Mouse (Mus musculus) heart, adult 18-20 months (tissue): ENCODE results near the gene Ftcd. TPM values are rescaled to one million over a fixed set of nuclear protein-coding genes. Genes with fewer than 3 reads are reported as not detected.

Source experiments
- DNase-seq, 2 experiments: peaks; one replicate each; pipeline ENCODE4 v3.0.0; 2021 to 2022; ENCODE audit warnings: mixed read lengths in 1 of 2
- total RNA-seq, 2 experiments: library from RNA; stranded (reverse); gene quantifications; 2 replicates each; pipeline ENCODE4 v1.2.3; 2021

The Ftcd gene
- total RNA-seq, 2 experiments from 2014 or later, result not detected

DNA sequence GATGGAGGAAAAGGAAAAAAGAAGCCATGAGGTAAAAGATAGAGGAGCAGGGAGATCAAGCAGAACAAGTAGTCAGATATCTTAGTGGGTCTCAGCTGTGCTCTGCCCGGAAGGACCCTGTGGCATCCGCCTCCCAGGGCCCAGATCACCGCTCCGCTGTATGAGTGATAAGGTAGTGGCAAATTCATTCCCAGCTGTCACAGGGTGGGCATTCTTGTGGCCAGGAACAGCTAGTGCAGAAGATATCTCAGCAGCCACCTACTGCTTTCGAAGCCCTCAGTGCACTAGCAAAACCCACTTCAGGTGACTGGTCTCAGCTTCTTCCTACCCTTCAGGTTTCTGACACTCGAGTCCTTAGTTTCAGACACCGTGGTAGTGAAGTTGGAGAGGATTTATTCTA is 37.0 kb downstream of the Ftcd start:
- no peak for DNase-seq

DNA sequence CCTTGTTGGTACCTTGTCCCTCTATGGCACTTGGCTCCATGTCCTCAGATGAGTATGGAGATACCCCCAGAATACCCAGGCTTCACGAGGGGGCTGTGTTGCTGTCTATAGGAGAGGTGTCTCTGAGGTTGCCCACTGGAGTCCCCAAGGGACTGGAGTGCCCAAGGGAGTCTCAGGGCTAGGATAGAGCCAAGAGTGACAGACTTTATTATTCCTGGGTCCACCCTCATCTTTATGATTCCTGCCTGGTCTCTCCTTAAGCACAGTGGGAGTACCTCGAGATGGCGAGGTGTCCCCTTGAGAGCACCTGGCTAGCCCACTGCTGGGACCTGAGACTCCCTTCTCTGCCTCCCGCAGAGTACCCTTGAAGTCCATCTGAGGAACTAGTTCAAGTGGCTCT is 47.0 kb downstream of the Ftcd start:
- DNase-seq, result no peak

DNA sequence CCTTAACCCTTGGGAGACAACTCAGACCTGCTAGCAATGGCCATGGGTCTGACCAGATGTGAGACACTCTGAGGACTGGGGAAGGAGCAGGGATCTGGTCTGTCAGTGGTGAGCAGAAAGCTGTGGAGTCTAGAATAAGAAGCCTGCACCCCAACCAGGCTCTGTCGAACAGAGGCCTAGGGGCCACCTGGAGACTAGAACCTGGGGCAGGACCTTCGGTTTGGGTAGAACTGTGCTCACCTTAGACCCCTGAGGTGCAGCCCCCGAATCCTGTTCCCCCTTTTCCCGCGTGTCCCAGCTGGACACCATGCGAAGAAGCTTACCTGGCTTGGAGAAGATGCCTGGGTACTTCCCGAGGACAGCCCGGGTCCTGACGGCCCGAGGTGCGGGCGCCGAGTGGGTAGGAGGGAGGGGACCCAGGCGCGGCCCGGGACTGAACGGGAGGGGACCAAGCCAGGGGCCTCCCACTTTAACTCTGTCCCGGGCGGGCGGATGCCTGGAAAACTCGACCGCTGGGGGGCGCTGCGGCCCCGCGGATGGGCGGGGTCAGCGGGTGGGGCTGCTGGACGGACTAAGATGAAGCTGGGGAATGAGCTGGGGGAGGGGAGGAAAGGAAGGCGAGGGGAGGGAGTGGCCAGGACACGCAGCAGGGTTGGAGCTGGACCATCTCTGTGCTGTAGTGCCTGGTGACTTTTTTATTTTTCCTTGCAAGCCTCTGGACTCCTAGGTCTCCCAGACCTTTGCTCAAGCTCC is 47.7 kb downstream of the Ftcd start, which contains the start of gene Col6a2:
Gene Col6a2 (minus strand): TSS at position 703 of the 753 bp plus-strand sequence.
- peak; percentile 94 to 96 for DNase-seq

DNA sequence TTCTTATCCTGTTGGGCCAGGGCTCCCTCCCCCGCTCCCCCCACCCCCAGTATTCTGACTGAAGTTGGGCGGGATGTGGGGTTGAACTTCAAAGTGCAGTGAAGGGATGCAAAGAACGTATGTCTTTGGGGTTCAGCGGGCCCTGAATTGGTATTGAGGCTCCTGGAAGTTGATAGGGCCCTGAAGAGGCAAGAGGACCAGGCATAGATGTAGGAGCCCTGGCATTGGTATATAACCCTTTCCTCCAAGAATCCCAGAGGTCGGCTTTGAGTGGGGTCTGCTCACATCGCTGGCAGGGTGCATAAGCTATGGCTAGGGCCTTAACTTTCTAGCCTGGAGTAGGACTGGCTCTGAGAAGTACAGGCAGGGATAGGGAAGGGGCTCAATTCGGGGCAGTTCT is 48.3 kb downstream of the Ftcd start:
- DNase-seq, result peak in 1 of 2 experiments; percentile 30

DNA sequence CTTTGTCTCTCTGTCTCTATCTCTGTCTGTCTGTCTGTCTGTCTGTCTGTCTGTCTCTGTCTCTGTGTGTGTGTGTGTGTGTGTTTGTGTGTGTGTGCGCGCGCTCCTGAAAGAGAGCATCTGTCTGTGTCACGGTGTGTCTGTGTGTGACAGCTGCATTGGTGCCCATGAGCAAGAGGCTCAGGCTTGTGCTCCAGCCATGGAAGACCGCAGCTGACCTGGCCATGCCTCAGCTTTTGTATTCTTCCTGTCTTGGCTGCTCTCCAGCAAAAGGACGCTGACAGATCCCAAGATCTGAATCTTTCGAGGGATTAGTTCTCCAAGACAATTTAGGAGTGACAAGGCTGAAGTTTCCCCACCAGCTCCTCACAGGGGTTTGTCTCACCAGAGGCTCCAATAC is 49.5 kb downstream of the Ftcd start:
- no peak for DNase-seq

DNA sequence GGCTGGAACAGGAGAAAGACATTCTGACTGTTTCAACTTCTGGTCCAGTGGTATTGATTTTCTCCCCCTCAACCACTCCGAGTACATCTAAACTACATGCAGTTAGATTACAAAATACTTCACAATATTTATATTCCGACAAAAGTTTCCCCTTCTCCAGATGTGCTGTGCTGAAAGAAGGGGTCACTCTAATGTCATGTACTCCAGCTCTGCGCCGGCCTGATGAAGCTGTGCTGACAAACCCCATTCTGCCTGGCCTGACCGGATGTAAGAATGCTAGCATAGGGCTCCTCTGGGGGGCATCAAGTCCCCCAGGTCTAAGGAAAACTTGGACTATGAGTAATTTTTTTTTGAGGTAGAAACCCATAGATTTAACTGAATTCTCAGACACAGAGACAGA is 52.3 kb downstream of the Ftcd start:
- DNase-seq, result no peak

DNA sequence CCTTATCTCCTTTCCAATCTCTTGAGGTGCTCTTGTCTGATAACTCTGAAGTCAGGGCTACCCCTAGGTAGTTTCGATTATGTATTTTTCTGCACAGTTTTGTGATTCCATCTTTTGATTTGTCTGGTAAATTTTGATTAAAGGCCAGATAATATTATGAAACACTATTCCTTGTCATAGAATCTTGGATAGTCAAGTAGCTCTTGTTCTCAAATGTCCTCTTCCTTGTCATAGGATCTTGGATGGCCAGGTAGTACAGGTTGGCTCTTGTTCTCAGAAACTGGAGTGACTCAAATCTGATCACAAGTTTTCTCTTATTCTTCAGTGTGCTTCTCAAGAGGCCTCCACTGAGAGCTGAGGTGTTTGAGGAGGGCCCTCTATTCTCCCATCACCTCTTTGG is 55.2 kb downstream of the Ftcd start:
- DNase-seq, result no peak

DNA sequence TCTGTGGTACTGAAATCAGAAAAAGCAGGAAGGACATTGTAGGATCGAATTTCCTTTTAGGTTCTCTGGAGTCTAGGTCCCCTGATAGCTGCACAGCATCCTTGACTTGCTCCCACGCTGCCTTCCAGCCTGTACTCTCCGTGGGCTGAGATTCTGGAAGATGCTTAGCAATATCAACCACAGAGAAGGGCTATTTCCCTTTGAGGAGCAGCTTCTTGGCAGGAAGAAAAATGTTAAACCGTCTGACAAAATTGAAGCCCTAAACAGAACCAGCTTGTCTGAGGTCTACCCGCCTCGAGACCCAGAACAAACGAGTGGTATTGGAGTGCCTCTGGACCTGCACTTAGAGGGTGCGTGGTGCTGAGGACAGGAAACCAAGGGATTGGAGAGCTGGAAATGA is 57.2 kb downstream of the Ftcd start:
- DNase-seq, result no peak

DNA sequence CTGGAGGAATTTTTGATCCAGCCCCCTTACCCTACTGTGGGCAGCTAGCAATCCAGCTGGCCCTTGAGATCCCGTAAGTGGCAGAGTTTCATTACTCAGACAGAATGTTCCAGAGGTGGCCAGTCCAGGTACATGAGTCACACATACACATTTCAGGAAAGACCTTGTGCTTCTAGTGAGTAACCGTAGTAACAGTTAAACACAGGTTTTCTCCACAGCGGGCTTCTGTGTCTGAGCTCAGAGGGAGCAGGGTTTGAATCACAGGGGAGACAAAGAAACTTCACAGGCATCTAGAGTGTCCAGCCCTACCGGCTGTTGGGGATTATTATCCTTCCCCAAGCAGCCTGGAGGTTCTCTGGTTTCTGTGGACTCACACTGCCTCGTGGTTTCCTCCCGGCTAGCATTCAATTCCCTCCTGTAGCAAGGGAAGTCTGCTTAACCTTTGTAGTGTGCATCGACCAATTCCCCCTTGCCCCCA is 58.7 kb downstream of the Ftcd start:
- DNase-seq, result no peak

DNA sequence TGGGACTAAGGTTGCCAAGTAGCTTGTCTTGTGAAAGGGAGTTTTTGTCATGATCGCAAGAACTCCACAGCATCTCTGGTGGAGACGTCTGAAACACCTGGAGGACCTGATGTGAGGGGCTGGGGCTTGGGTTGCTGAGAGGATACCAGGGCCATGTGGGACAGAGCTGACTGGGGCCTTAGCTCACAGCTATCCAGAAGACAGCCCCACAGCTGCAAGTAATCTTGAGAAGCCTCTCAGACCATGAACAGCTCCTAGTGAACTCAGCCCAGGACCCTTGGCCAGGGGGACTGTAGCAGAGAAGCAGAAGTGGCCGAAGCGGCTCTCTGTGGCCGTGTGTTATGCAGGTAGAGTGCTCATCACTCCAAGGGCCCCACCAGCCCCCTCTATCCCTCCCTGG is 59.1 kb downstream of the Ftcd start:
- no peak for DNase-seq

DNA sequence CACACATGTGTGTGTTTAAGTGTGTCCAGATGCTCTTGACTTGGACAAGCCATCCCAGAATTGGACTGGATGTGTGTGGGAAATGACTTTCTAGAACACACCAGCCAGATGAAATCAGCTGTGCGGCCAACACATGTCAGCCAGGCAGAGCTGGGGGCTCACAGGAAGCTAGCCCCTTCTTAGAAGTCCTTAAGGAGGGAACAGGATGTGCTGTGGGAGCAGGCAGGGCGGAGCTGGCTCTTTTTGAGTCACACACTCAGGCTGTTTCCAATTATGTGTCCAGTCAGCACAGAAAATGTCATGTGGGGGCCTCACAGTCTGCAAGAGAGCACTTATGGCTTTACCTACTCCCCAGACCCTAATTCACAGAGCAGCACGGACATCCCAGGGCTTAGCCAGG is 60.6 kb downstream of the Ftcd start:
- DNase-seq, result peak; percentile 67 to 83

DNA sequence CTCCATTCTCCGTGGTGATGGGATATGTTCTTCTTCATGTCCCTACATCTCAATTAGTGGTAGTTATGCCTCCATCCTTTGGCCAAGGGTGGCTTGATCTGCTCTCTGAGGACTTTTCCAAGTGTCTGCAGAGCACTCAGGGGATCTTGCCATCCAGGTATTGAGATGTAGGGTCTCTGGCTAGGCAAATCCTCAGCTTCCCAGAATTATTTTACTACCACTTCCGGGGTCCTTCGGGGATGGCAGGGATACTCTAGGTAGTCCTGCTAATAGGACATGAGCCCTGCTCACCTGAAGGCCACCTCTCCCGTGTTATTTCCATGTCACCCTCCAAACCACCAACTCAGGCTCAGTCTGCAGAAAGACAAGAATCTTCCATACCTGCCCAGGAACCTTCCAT is 61.2 kb downstream of the Ftcd start:
- no peak for DNase-seq

Other genes with a start within 250 kb of the Ftcd start
- 1 to 10 TPM; 7.6 to 7.8 TPM for gene Dip2a, start 230.4 kb upstream of the Ftcd start, total RNA-seq
- not detected for gene AC141477.1, start 135.2 kb upstream of the Ftcd start, total RNA-seq
- gene Pcnt, start 132.9 kb upstream of the Ftcd start, total RNA-seq, result 10 to 100 TPM; 37.5 to 55.8 TPM
- under 1 TPM in 1 of 2 experiments, not detected in 1; 0.62 TPM for gene 2610028H24Rik, start 126.6 kb upstream of the Ftcd start, total RNA-seq
- 10 to 100 TPM; 23.1 to 27.5 TPM for gene Mcm3ap, start 106.7 kb upstream of the Ftcd start, total RNA-seq
- gene Ybey, start 106.5 kb upstream of the Ftcd start, total RNA-seq, result 1 to 10 TPM; 3.2 to 3.5 TPM
- gene Lss, start 44.1 kb upstream of the Ftcd start, total RNA-seq, result 1 to 10 TPM; 7.1 to 8.0 TPM
- not detected for gene Spatc1l, start 13.4 kb upstream of the Ftcd start, total RNA-seq
- gene Col6a2, start 48.0 kb downstream of the Ftcd start, total RNA-seq, result 10 to 100 TPM; 45.4 to 46.4 TPM
- 10 to 100 TPM; 35.5 to 35.8 TPM for gene Col6a1, start 150.5 kb downstream of the Ftcd start, total RNA-seq